Mouse (Mus musculus) heart, postnatal 4 days (tissue): ENCODE data around the gene Mfng. TPM values are rescaled to one million over a fixed set of nuclear protein-coding genes. Genes with fewer than 3 reads are reported as not detected.

Experiments
- DNase-seq: peaks from one replicate; pipeline ENCODE4 v3.0.0; 2021
- total RNA-seq, 2 experiments: library from RNA; stranded (reverse); gene quantifications; 2 replicates each; pipeline ENCODE4 v1.2.3; 2021

Mfng gene
- total RNA-seq, 2 experiments from 2014 or later = 17.6 to 18.1 TPM

- DNase-seq = no peak
These were observed 17.1 kb downstream of the Mfng start for GRCm38 (mm10) chr15:78755966-78756725.

DNA sequence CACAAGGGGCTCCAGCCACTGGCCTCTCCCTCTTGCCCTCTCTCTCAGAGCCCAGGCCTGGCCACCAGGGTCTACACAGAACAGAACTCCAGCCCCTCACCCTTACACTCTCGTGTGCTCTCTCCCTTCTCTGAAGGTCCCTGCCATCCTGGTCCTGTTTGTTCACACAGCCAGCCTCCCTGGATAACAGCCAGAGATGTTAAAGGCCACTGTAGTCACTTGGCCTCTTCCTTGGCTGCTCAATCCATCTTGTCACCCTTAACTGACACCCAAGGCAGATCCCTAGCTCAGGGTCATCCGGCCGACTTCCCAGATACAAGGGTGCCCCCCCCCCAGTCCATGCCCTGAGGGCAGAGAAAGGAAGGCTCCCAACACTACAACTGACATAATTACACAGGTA is 18.0 kb downstream of the Mfng start:
- DNase-seq = no peak

- no peak for DNase-seq
These were observed 19.1 kb downstream of the Mfng start for GRCm38 (mm10) chr15:78754144-78754543.

- no peak for DNase-seq
These were observed 20.3 kb downstream of the Mfng start for GRCm38 (mm10) chr15:78752991-78753390.

DNA sequence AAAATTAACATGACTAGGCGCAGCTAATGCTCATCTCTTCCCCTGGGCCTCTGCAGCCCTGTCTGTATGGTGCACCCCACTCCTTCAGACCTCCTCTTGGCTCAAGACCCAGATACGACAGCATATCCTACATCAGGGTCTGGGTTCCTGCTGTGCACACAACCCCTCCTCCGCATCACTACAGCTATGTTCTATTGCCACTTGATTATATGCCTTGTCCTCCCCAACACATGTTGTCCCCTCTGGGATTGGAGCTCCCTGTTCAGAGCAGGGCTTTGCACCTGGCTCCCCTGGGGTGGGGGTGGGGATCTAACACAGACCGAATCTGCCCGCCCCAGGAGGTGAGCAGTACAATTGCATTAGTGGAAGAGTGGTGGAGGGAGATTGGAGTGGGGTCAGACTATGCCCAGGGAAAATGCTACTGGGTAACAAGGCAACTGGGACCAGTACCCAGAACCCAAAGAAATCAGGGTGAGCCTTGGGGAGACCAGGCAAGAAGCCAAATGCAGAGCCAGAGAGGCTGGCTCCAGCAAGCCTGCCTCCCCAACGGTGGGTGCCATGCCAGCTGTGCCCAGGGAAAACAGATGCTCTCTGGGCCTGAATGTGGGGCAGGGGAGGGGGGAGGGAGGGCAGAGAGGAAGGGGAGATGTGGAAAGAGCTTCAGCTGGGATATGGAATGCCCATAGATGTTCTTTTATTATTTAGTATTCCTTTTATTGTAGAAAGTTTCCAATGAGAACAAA is 22.5 kb downstream of the Mfng start:
- DNase-seq = no peak

DNA sequence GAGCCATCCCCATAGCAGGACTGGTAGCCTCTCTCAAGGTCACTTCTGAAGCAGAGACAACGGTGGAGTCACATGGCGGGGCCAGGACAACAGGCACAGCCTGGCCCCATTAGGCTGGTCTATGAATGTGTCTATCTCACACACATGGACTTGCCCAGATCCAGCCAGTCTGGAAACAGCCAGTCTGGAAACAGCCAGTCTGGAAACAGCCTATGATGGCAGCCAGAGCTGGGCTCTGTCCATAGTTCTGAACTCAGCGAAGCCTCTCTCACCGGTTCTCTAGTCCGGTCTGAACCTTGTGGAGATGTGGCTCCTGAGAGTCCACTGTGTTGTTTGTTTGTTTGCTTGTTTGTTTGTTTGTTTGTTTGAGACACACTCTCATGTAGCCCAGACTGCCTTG is 23.4 kb downstream of the Mfng start:
- peak; percentile 51 for DNase-seq

DNA sequence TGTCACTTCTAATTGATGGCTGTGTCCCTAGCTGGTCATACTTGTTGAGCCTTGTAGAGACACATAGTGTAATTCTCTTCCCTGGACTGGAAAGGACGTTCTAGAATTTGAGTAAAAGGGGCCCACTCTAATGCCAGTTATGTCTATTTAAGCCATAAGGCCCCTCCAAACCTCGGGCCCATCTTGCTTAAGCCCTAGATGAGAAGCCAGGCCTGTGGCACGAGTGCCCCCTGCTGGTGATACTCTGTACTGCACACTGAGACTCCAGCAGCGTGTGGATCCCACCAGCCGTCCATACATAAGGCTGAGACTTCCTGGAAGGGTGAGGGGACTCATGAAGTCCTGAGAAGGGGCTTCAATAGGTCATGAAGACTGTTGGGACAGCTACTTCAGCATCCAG is 29.1 kb downstream of the Mfng start:
- peak; percentile 88 for DNase-seq

DNA sequence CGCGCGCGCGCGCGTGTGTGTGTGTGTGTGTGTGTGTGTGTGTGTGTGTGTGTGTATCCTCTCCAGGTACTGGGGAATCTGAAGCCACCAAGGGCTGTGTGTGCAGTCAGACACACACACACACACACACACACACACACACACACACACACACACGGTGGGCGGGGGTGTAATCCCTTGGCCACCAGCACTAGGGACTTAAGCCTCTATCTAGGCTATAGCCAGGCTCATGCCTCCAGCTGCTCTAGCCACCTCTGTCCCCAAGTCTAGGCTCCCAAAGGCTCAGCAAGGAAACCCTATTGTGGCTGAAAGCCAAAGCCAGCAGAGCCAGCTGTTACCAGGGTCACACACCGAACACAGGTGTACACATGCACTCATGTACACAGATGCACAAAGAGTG is 30.4 kb downstream of the Mfng start:
- no peak for DNase-seq

DNA sequence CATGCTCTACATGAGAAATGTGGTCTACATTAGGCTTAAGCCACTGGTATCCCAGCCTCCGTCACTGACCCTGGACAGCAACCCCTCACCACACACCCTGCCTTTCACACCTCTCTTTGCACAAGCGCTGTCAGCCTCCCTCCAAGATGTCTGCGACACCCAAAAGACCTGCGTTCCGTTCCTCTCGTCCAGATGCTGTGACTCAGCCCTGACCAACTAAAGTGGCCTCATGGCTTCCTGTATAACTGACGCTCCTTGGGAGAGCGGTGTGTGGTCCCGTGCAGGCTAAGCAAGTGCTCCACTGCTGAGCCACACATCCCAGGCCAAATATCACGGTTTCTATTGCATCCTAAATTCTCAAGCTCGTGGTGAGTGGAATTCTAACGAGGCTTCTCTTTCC is 32.6 kb downstream of the Mfng start:
- DNase-seq = no peak

- no peak for DNase-seq
These were observed 36.1 kb downstream of the Mfng start for GRCm38 (mm10) chr15:78737146-78737545.

GRCm38 (mm10) chr15:78736681-78737100 is 36.6 kb downstream of the Mfng start:
- no peak for DNase-seq

DNA sequence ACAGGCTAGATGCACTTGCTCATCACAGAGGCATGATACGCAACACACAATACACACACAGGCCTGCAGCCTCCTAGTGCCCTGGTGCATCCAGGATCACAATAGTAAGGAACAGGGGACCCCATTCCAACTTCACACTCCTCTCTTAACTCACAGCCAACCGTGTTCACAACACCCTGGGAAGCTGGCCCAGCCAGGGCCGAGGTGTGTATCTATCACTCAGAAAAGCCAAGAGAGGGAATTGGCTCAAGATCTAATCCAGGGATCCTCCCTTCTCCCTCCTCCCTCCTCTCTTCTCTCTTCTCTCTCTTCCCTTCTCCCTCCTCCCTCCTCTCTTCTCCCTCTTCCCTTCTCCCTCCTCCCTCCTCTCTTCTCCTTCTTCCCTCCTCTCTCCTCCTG is 37.1 kb downstream of the Mfng start:
- no peak for DNase-seq

DNA sequence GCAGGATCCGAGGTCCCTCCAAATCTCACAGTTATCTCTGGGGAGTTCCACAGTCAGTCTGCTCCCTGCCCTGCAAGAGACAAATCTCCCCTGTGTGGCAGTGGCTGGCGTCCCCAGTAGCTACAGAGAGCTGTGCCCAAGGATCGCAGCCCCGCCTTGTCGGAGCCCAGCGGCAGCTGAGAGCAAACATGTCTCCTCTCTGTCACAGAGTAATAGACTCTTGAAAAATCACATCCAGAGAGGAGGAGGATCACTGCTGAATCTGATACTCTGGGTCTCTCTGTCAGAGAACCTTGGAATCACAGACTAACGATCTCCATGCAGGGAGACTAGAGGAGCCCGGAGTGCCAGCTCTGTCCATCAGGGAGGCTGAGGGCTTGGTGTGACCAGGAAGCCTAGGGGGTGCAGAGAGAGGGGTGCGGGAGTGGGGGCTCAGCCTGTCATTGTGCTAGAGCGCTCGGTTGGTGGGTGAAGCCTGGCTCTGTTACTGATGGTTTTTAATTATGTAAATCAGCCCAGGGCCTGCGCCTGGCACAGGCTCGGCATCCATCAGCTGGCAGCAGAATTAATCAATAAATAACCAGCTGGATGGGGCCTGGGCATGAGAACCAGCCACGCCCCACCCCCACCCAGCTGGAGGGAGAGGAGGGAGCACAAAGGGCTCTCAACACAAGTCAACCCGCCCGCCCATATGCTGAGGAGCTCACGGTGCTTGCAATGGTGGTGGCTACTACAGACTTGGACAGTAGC is 37.7 kb downstream of the Mfng start:
- no peak for DNase-seq

DNA sequence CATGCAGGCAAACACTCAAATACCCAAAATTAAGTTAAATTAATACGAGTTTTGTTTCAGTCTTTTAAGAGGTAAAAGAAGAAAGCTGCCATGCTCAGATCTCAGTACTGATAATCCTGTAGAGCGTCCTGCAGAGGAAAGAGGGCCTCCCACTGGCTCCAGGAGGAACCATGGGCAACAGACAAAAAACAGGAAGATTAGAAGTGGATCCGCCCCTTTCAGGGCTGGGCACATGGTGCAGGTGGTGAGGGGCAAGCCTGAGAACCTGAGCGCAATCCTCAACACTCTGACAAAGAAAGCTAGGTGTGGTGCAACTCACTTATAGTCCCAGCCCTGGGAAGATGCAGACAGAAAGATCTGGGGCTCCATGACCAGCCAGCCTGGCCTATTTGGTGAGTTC is 41.4 kb downstream of the Mfng start:
- DNase-seq = no peak

DNA sequence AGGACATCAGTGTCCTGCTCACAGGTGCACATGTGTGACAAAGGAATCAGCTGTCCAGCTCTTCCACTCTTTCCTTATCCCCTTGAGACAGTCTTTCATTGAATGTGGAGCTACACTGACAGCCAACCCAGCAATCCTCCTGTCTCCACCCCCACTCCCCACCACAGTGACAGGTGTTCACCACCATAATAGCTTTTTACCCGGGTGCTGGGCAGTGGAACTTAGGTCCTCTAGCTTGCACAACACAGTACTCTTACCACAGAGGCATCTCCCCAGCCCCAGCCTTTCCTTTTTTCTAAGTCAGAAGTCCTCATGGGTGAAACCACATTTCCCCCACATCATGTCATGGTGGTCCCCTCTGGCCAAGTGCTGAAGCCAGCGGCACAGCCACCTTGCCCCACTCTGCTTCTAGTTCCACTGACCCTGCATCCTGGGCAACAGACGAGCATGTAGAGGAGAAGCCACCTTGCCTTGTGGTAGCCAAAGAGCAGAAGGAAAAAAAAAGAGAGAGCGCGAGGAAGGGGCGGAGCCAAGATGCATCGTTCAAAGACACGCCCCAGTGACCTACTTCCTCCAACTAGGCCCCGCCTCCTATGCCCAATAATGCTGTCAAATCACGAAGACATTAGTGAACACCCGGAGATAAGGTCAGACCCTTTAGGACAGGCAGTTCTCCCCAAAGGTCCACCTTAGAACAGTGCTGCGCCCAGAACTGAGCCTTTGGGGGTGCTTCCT is 42.8 kb downstream of the Mfng start:
- no peak for DNase-seq

- DNase-seq = no peak
These were observed 46.6 kb downstream of the Mfng start for GRCm38 (mm10) chr15:78726697-78727096.

- DNase-seq = peak; percentile 60
These were observed 52.7 kb downstream of the Mfng start for GRCm38 (mm10) chr15:78720532-78720931.

DNA sequence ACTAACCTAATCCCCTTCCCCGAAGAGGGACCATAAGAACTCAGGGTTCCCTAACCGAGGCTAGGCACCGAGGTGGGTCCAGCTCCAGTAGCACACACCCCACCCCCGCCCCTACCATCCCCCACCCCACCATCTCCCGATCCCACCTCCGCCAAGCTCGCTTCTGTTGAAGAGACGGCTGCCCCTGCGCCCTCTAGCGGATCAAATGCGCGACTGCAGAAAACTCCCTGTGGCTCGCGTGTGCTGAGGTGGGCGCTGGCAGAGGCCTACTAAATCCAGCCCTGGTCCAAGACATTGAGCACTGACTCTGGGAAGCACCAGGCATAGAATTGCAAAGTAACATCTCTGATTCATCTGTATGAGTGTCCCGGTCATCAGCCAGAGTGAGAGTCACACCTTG is 53.2 kb downstream of the Mfng start:
- DNase-seq = peak; percentile 81

- DNase-seq = no peak
These were observed 53.9 kb downstream of the Mfng start for GRCm38 (mm10) chr15:78719416-78719815.

GRCm38 (mm10) chr15:78718290-78719250 is 54.7 kb downstream of the Mfng start, which contains the start of gene Elfn2:
Gene Elfn2, minus strand, starts transcription at chr15:78718771.
- DNase-seq = no peak

DNA sequence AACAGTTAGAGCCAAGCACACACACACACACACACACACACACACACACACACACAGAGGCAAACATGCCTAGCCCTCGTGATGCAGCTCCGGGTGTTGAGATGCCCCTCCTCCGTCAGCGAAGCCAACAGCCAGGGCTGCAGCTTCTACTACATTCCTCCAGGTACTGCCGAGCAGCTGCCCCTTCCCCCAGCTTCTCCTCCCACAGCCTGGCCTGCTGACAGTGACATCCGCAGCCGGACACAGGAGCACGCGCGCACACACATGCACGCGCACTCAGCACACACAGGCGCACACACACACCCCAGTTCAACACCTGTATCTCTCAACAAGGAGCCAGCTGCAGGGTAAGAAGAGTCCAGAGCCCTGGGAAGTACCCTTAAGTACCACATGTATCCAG is 56.3 kb downstream of the Mfng start:
- no peak for DNase-seq
